Mouse (Mus musculus) lung, adult 18-20 months (tissue): Measurements from ENCODE around the gene Zfp638.
"Not testable (repeated sequence)": the region's sequence is repeated elsewhere in the genome, so short reads cannot be mapped to it uniquely, and the experiment has no call there.

Experiments used
- DNase-seq, 2 experiments: peaks; one replicate each; pipeline ENCODE4 v3.0.0; 2022; ENCODE audit warnings: mixed read lengths in 2 of 2

Gene Zfp638

GRCm38 (mm10) chr6:84010303-84011225, 143.7 kb downstream of the Zfp638 start:
- no peak for DNase-seq

GRCm38 (mm10) chr6:84014961-84015683, 148.2 kb downstream of the Zfp638 start:
- peak; percentile 9 to 21 for DNase-seq

DNA sequence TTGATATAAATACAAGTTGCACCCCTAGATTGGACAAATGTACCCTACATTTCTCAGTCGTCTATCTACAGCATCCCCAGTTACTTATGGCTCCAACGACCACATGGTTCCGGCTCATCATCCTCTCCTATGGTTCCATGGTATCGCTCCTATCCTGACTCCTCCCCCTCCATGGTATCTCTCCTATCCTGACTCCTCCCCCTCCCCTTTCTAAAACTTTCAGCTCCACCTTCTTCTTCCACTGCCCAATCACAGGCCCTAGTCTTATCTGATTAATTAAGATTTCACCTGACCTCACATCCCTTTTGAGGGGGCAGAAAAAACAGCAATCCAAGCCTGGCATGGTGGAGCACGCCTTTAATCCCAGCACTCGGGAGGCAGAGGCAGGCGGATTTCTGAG, 149.9 kb downstream of the Zfp638 start:
- no peak for DNase-seq

DNA sequence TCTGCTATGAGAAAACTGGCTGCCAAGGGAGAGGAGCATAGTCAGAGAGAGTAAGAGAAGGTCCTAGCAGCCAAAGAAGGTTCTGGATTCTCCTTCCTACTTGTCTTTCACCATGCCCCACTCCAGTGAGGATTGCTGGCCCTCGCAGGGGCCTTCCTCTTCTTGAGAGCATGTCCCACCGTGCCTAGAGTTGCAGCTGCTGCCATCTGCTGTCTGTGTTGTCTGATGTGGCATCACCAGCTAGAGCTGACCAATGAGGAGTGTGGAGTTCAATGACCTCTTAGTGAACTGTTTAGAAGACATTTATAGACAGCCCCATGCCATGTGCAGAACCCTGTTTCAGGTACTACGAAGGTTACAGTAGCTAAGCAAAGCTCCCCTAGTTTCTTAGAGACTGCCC, 150.5 kb downstream of the Zfp638 start:
- no peak for DNase-seq

- DNase-seq: peak; percentile 42 to 63
These were observed 152.1 kb downstream of the Zfp638 start for GRCm38 (mm10) chr6:84018906-84019550.

DNA sequence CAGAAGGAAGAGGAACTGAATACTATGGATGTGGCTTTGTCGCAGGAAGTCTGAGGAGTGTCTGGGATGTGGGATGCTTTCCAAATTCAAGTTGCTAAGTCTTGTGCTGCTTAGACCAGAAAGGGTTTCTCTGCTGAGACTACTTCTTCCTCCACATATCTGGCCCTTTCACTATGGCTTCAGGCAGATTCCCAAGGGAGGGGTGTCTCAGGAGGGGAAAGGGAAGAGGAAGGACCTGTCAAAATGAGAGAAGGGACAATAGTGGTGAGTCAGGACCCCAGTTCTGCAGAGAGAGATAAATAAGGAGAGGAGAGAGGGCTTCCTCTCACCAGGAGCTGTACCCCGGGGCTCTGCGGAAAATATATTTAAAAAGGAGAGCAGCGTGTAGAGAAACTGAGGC, 153.1 kb downstream of the Zfp638 start:
- no peak for DNase-seq

- no peak for DNase-seq
These were observed 155.1 kb downstream of the Zfp638 start for GRCm38 (mm10) chr6:84021990-84022389.

DNA sequence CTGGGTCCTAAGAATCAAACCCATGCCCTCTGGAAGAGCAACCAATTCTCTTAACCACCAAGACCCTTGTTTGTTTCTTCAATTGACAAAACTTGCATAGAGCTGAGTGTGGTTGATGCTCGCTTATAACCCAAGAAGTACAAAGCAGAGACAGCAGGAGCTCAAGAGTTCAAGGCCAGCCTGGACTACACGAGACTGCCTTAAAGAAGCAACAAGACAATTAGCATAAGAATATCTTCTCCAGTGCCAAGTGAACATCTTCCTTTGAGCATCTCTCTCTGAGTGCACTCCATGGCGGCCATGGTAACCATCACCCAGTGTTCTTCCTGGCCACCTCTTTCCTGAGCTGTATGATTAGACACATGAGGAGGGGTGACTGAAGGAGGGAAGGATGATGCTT, 158.7 kb downstream of the Zfp638 start:
- DNase-seq: no peak

DNA sequence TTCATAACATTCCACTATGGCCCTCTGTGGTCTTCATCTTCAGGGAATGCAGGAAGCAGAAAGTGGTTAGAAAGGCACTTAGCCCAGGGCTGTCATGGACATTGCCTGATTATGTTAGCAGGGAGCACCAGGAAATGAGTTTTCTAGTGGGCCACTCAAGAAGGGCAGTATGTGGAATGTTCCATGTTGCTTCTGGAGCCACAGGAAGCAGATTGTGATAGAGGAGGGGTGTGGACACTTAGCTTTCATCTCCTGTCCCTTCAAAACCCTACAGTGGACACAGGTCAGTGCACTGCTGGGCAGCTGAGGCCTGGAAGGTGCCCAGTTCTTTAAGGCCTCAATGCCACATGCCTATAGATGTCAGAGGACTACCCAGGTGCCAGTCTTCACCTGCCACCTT, 161.9 kb downstream of the Zfp638 start:
- DNase-seq: no peak

- DNase-seq: no peak
These were observed 162.9 kb downstream of the Zfp638 start for GRCm38 (mm10) chr6:84029775-84030174.

DNA sequence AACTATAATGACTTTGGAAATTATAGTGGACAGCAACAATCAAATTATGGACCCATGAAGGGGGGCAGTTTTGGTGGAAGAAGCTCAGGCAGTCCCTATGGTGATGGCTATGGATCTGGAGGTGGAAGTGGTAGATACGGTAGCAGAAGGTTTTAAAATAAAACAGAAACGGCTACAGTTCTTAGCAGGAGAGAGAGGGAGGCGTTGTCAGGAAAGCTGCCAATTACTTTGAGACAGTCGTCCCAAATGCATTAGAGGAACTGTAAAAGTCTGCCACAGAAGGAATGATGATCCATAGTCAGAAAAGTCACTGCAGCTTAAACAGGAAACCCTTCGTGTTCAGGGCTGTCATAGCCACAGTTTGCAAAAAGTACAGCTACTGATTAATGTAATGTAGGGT, 165.6 kb downstream of the Zfp638 start:
- DNase-seq: not testable (repeated sequence)
